Mouse (Mus musculus): ENCODE measurements around the gene Ubash3b. TPM values are rescaled to one million over a fixed set of nuclear protein-coding genes. Genes with fewer than 3 reads are reported as not detected.

Gene Ubash3b
- total RNA-seq, 1 experiment from 2014 or later: 2.1 TPM

GRCm38 (mm10) chr9:41098065-41098464, 63.4 kb downstream of the Ubash3b start:
- no peak for DNase-seq

GRCm38 (mm10) chr9:41091993-41092392, 69.5 kb downstream of the Ubash3b start:
- DNase-seq: no peak

- DNase-seq: no peak
Observed at GRCm38 (mm10) chr9:41091187-41091586, 70.3 kb downstream of the Ubash3b start.

GRCm38 (mm10) chr9:41087831-41088383, 73.6 kb downstream of the Ubash3b start:
- no peak for DNase-seq

- peak; percentile 35 for DNase-seq
Observed at GRCm38 (mm10) chr9:41084191-41084901, 77.2 kb downstream of the Ubash3b start.

GRCm38 (mm10) chr9:41083386-41084055, 78.0 kb downstream of the Ubash3b start:
- no peak for DNase-seq

- no peak for DNase-seq
Observed at GRCm38 (mm10) chr9:41082891-41083290, 78.6 kb downstream of the Ubash3b start.

GRCm38 (mm10) chr9:41080877-41081276, 80.6 kb downstream of the Ubash3b start:
- peak; percentile 38 for DNase-seq

GRCm38 (mm10) chr9:41079428-41080155, 81.9 kb downstream of the Ubash3b start:
- DNase-seq: no peak

GRCm38 (mm10) chr9:41078198-41078597, 83.3 kb downstream of the Ubash3b start:
- DNase-seq: no peak

GRCm38 (mm10) chr9:41076150-41076549, 85.3 kb downstream of the Ubash3b start:
- no peak for DNase-seq

- no peak for DNase-seq
Observed at GRCm38 (mm10) chr9:41075528-41075927, 86.0 kb downstream of the Ubash3b start.

GRCm38 (mm10) chr9:41073196-41074009, 88.1 kb downstream of the Ubash3b start:
- DNase-seq: no peak

GRCm38 (mm10) chr9:41072786-41073185, 88.7 kb downstream of the Ubash3b start:
- no peak for DNase-seq

- DNase-seq: no peak
Observed at GRCm38 (mm10) chr9:41071906-41072511, 89.5 kb downstream of the Ubash3b start.

GRCm38 (mm10) chr9:41070761-41071181, 90.7 kb downstream of the Ubash3b start:
- no peak for DNase-seq

GRCm38 (mm10) chr9:41069509-41069908, 92.0 kb downstream of the Ubash3b start:
- no peak for DNase-seq

GRCm38 (mm10) chr9:41061446-41061845, 100.1 kb downstream of the Ubash3b start:
- DNase-seq: no peak

- DNase-seq: no peak
Observed at GRCm38 (mm10) chr9:41060617-41061016, 100.9 kb downstream of the Ubash3b start.

GRCm38 (mm10) chr9:41058765-41059535, 102.5 kb downstream of the Ubash3b start:
- no peak for DNase-seq

- no peak for DNase-seq
Observed at GRCm38 (mm10) chr9:41054166-41054565, 107.3 kb downstream of the Ubash3b start.
